Mouse (Mus musculus) lung, postnatal 14 days (tissue): ENCODE data around the gene Cnst.
"Not testable (repeated sequence)": the region's sequence is repeated elsewhere in the genome, so short reads cannot be mapped to it uniquely, and the experiment has no call there.

Experiments
- DNase-seq: peaks from one replicate; pipeline ENCODE4 v3.0.0; 2021

The Cnst gene

DNA sequence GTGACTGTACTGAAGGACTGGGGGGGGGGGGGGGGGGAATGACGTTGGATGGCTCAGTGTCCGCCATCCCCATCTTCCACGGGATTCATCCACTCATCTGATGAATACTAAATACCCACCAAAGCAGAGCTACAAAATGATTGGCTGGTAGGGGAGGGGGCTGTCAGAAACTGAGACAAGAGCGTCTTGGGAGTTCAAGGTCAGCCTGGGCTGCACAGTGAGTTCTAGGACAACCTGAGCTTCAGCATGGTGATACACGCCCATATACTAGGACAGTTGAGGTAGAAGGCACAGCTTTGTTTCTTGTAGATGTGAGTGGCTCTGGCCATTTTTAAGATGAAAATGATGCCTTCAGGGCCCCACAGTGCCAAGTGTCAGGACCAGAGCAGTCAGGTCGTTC is 52.2 kb downstream of the Cnst start:
- DNase-seq = no peak

DNA sequence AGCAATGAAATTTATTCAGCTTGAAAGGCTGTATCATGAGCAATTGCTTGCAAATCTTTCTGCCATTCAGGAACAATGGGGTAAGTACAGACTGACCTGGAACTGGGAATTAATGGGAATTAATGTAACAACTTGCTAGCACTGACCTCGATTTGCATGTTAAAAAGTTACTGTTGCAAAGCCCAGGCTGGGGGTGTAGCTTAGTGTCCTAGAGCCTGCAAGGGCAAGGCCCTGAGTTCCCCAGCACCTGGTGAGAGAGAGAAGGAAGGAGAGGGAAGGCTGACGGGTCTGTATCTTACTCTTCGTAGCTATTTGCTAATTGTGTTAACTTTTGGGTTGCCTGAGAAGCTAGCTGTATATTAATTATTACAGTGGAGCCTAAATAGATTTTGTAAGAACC is 58.4 kb downstream of the Cnst start:
- no peak for DNase-seq

DNA sequence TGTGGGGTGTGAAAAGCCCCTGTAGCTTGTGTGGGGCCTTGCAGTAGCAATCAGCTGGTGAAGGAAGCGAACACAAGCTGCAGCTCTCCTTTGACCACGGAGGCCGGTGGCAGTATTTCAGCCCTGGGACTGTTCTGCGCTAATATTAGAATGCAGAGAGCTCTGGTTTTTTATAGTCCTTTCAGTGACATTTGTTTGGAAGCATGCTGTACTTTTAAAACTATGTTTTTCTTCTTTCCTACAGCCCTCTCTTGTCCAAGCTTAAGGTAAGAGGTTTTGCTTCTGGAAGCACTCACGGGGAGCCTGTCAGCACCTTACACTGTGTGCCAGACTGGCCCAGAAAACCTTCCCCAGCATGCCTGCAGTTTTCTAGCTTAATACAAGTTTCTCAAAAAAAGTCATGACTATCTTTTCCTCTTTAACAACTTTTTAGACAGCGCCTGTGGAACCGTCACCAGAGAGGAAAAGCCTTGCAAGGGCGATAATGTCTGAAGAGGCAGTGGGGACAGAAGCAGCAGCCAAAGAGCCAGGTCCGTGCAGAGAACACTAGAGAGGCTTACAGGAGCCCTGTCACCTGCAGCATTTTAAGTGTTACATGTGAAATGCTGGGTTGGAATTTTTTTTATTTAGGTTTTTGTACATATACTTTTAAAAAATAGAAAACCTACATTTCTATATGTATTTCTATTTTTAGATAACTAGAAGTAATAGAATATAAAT is 60.0 kb downstream of the Cnst start:
- DNase-seq = no peak

DNA sequence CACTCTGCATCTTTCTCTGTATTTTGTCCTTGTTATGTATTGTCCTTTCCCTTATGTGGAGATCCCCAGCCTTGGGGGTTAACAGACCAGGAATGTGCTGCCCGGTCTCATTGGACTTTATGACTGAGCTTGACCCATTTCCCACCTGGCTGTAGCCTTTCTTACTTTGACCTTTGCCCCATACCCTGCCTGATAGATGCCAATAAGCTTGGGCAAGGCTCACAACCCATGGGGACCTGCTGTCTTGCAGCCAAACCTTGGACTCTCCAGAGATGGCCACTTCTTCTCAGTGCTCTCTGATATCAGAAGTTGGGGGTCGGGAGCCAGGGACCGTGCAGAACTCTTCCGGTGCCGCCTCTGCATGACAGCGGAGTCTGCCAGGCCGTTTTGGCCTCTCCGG is 62.4 kb downstream of the Cnst start:
- DNase-seq = no peak

DNA sequence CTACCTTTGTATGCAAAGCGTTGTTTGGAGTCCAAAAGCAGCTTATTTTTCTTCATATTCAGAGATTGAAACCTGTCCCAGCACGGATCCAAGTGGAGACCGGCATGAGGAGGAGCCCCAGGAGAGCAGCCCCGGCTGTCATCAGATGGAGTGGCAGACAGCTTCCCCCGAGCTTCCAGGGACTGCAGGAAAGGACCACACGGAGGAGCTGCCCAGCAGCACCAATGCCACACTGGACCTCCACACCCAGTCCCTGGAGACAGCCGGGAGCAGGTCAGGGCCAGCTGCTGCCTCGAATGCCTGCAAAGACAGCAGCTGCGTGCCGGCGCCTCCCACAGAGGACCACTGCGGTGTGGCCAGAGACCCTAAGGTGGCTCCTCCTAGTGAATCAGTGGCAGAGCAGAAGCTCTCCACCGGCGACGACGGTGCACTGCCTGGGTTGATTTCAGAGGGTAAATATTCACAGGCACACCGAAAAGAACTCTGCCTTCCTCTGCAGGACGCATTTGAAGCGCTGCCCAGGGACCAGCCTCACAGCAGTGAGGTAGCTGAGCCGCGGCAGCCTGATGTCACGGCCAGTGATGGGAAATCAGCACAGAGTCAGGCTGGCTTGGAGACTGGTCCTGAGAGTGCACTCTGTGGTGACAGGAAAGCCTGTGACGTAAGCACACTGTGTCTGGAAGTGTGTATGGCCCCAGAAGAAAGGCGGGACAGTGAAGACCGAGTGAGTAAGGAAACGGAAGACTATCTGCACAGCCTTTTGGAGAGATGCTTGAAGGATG is 63.7 kb downstream of the Cnst start:
- DNase-seq = no peak

DNA sequence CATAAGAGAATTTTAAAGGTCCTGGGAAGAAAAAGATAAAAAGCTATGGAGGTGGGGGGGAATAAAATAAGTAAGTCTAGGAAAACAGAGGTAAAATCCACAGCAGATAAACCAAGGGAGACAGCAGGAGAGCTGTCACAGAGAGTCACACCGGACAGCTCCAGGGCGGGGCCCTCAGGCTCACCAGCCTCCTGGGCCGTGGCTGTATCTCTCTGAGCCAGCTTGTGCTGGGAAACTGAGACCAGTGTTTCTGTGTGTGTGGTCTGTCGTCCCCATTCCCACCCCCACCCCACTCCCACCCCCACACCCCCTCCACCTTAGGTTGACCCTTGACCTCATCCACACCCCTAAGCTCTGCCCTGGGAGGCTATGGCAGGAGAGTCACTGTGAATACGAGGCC is 65.0 kb downstream of the Cnst start:
- DNase-seq = no peak

DNA sequence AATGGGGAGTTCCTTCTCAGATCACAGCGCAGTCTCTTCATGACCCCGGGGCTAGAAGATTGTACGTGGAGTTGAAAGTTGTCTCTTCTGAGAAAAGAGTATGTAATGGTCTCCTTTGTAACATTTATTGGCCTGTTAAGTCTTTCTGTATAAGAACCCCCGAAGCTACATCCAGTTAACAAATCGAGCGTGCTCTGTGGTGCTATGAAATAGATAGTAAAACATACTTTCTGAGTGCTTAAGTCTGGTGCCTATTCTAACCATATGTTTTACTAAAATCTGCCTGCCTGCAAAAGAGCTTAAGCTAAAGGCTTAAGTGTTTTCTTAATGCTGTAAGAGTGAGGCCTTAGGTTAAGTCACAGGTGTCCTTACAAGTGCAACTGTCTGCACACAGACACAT is 66.2 kb downstream of the Cnst start:
- no peak for DNase-seq

DNA sequence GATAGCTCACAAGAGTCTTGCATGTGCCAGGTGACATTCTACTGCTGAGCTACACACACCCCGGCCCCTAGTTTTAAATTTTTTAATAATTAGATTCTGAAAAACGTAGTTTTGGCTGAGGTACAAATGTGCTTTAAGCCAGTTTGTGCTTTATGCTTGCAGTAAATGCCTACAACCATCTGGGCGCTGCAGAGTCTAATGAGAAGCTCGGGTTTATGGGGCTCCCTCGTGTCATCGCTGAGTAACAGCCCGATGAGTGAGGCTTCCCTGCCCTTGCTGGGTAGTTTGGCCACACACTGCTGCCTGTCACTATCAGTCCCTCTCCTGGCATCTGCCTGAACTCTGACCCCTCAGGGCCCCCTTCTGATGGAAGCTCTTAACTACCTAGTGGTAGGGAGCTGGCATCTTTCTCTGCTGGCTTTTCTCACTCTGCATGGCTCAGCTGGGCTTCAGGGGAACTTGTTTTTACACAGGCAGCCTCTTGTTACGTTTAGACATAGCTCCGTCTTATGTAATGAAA is 66.9 kb downstream of the Cnst start:
- DNase-seq = no peak

DNA sequence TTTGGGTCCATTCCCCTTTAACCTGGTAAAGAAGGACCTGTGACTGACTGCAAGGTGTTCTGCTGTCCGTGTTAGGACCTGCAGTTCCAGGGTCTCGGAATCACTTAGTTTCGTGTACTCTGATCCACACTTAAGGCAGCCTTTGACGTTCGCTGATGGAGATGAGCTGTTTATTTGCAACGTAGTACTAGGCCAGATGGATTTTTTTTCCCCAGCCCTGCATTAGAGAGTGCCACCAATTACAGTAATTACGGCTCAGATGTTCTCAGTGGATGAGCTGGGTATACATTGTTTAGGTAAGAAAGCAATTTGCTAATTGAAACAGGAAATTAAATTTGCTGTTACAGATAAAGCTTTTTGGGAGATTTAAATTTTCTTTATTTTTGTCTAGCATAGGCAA is 71.3 kb downstream of the Cnst start:
- no peak for DNase-seq

DNA sequence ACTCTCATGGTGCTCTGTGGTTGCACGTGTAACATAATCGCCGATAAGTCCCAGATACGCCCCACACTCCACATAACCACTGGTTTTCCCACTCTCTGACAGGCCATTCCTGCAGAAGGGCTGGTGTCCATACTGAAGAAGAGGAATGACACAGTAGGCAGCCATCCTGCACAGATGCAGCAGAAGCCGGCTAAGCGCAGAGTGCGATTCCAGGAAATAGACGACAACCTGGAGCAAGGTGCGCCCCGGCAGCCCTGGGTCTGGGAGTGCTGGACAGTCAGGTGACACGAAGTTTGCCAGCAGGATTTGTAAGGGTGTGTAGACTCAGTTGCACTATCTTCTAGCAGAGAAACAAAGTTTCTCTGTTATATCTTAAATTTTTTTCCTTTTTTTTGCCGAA is 76.5 kb downstream of the Cnst start:
- no peak for DNase-seq

DNA sequence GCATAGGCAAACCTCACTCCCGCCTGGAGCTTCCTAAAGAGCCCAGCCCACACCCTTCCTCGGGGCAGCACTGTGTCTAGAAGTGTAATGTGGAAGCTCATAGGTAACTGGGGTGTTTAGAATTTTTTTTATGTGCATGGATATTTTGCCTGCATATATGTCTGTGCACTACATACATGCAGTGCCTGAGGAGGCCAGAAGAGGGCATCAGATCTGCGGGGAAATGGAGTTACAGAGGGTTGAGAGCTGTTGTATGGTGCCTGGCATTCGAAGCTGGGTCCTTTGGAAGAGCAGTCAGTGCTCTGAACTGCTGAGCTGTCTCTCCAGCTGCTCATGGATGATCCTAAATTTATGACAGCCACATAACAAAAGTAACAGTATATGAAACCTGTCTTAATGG is 77.5 kb downstream of the Cnst start:
- peak; percentile 60 for DNase-seq

DNA sequence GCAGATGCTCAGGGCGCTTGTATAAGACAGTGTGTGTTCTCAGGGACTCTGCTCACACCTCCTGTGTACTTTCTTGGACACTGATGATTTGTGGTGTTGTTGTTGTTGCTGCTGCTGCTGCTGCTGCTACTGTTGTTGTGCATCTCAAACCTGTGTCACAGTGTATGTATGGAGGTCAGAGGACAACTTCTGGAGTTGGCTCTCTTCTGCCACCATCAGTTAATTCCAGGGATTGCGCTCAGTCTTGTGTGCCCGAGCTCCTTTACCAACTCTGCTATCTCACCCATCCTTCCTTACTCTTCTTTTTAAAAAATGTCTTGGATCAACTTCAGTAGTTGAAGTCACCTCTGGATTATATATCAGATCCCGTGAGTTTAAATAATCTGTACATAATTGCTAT is 78.2 kb downstream of the Cnst start:
- peak; percentile 68 for DNase-seq

DNA sequence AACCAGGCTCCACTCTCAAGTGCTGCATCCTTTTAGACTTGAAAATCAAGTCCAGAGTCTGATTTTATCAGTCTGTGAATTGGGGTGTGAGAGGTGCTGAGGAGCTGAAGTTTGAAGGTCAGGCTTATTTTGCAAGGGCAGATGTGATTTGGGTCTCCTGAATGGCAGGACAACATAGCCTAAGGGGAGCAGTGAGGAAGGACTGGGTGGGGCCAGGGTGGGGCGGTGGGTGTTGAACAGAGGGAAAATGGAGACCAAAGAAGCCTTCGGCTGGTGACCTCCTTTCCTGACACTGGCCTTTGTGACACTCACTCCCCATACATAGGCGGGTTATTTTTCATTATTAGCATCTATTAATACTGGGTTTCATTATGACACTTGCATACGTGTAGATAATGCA is 81.7 kb downstream of the Cnst start:
- no peak for DNase-seq

DNA sequence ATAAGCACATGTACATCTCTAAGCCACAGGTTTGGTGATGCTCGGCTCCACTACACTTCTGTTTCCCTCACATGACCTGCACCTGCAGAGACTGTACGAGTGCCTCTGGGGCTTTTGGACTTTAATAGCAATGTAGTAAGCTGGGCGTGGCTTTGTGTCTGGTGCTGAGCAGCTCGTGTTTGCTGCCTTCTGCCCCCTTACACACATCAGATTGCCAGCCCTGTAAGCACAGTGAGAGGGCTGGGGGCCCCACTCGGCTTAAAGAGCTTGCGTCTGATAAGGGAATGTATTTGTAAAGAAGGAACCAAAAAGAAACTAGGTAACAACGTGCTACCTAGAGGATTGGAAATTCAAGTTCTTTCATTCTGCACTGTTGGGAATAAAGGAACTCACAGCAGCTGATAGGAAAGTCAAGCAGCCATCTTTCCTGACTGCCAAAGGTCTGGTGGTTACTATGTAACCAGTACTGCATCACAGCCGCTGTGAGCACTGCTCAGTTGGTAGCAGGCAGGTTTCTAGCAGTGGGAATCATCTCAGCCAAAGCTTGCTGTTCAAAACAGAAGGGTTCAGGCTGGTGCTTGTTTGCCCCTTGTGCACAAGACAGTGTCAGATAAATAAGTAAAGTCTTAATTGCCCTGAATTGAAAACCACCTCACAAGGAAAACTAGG is 82.4 kb downstream of the Cnst start:
- no peak for DNase-seq

DNA sequence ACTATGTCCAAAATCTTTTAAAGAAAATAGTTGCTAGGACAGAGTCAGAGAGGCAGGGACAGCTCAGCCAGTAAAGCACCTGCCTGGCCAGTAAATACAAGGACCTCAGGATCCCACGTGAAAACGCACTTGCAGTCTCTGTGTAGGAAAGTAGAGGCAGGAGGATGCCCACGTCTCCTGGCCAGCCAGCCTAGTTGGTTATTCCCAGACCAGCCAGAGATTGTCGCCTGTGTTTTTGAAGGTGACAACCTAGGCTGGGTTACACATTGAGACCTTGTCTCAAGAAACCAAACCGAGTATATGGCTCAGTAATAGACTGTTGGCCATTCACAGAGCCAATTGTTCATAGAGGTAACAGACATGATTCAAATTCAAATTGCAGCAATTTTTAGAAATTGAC is 83.1 kb downstream of the Cnst start:
- DNase-seq = no peak

DNA sequence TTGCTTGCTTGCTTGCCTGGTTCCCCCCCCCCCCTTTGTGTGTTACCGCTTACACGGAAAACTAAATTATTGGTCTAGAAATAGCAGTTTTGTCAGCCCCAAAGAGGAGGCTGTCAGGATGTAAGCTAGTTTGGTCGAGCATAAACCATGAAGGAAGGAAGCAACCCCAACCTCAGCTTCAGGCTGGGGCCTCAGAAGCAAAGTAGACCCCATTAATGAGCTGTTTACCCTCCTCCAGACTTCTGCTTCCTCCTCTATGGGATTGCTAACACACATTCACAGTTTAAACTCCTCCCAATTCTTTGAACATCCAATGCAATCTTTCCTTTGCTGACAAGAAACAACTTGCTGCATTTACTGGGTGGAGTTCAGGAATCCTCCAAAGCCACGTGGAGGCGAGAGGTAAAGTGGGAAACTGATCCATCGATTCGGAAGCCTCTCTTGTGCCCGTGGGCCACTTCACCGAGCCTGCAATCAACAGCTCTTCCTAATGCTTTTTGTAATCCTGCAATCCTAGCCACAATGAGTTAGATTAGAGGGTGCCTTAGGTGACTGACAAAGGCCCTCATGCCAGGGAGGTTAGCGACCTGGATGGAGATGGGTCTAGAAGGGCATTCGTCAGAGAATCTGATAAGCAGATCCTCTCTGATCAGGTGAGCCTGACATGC is 86.7 kb downstream of the Cnst start:
- no peak for DNase-seq

DNA sequence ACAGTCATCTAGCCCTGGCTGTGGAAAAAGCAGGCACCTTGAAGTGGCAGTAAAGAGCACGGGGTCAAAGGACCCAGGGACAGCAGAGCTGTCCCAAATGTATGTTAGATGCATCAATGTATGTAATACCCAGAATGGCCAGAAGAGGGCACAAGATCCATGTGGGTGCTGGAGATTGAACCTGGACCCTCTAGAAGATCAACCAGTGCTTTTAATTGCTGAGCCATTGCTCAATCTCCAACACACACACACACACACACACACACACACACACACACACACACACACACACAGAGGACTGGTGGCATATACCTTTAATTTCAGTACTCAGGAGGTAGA is 87.2 kb downstream of the Cnst start:
- DNase-seq = peak; percentile 41

DNA sequence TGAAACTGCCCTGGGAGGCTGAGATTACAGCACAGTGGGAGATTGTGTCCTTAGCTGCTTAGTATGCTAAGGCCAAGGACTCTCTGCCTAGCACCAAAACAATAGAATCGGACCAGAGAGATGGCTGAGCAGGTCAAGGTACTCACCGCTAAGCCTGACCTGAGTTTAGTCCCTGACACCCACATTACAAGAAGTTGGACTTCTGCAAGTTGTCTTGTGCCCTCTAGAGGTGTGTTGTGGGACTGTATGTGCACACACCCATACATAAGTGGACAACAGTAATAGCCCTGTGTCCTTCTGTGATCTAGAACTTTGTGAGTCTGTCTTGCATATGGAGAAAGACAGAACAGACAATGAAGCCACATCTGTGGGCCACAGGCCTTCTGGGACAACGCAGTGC is 88.0 kb downstream of the Cnst start:
- DNase-seq = no peak

DNA sequence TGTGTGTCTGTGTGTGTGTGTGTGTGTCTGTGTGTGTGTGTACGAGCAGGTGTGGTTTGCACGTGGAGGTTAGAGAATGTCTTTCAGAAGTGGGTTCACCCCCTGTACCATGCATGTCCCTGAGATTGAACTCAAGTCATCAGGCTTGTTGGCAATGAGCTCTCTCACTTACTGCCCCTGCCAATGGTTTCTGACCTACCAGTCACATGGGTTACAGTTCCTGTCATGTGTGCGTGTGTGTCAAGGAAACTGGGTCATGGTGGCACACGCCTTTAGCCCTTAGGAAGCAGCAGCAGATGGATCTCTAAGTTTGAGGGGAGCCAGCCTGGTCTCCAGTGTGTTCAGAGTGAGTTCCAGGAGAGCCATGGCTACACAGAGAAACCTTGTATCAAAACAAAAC is 96.6 kb downstream of the Cnst start:
- DNase-seq = no peak

DNA sequence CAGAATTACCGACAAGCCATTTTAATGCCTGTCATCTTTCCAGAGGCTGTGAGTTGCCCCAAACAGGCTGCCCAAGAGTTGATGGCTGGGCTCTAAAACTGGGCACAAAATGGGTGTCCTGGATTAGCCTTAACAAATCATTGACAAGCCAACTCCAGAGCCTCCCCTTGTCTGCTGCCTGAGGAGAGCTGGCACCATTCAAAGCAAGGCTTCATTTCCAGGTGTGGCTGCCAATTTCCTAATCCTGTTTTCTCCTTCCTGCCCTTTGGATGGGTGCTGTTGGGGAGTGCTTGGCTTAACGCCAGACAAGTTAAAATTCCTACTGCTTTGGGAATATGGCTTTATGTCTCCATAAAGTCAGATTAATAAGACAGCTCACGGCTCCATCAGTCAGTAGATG is 98.0 kb downstream of the Cnst start:
- no peak for DNase-seq

DNA sequence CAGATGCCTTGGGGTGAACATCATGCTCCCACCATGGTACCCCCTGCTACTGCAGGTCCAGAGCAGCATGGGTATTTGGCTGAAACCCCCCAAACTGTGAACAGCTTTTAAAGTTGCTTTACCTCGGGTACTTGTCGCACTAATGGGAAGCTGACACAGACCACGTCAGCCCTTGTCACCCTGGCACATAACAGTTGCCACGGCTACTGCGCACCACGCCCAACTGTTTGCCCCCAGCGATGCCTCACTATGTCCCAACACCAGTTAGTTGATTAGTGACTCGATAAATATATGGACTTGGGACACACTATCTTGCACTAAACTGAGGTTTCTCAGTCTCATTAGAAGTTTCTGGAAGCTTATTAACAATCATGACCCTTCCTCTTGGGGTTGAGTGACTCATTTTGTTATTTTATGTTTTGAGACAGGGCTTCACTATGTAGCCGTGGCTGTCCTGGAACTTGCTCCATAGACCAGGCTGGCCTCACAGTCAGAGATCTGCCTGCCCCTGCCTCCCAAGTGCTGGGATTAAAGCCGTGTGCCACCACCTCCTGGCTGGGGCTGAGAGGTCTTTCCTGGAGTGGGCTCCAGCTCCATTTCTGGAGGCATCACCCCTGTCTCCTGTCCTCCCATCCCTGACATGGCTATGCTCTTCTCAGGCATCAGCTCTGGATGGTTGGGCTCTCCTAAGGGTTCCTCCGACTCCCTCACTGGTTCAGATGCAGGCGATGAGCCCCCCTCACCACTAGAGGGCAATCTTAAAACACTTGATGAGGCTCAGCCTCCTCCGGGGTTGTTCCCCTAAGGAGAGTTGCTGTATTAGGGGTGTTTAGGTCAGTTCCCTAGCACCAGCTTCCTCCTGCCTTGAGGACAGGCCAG is 99.2 kb downstream of the Cnst start:
- DNase-seq = peak; percentile 83

DNA sequence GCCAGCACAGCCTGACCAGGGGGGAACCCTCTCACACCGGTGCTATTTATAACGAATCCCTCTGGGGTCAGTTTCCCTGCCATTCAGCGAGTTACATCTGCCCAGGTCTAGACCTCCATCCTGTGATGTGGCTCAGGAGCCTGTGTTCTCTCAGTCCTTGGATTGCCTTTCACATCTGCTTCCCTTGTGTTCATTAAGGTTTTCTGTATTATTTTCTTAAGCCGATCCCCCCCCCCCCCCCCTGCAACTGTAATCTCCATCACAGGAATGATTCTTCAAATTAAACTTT is 99.8 kb downstream of the Cnst start:
- no peak for DNase-seq

DNA sequence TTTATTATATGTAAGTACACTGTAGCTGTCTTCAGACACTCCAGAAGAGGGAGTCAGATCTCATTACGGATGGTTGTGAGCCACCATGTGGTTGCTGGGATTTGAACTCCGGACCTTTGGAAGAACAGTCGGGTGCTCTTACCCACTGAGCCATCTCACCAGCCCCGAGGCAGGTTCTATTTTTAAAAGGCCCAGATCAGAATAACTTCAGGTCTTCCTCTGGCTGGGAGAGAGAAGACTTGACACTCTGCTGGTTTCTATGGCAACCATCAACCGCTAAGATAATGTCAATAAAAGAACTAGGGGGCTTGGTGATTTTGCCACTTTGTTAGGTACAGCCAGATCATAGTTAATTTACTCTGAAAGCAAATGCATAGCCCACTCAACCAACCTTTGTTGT is 102.5 kb downstream of the Cnst start:
- DNase-seq = not testable (repeated sequence)
